Mouse (Mus musculus) R1 (cell line): ENCODE data around the gene Hfe.
"Not testable (repeated sequence)": the region's sequence is repeated elsewhere in the genome, so short reads cannot be mapped to it uniquely, and the experiment has no call there.

ENCODE experiments used
- DNase-seq: peaks from one replicate; pipeline ENCODE4 v3.0.0-alpha.2; 2018; ENCODE audit warnings: low read depth, low spot score

Gene Hfe

GRCm38 (mm10) chr13:23716261-23717042 is 5.8 kb upstream of the Hfe start:
- no peak for DNase-seq

GRCm38 (mm10) chr13:23709714-23710373 is 810 bp downstream of the Hfe start:
- DNase-seq: no peak

DNA sequence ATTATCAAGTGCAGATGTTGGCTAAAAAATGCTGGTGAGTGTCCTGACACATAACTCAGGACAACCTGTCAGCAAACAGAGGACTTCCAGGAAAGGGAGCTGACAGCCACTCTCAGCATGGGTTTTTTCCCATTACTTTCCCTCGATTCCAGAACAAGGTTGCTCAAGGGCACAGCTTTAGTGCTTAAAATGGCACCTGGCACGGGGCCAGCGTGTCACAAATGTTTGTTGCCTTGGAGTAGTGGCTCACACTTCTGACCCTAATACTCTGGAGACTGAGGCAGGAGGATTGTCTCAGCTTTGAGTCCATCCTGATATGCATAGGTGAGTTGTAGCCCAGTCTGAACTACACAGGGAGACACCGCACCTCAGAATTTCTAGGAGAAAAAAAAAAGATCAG is 2.0 kb downstream of the Hfe start:
- DNase-seq: no peak

DNA sequence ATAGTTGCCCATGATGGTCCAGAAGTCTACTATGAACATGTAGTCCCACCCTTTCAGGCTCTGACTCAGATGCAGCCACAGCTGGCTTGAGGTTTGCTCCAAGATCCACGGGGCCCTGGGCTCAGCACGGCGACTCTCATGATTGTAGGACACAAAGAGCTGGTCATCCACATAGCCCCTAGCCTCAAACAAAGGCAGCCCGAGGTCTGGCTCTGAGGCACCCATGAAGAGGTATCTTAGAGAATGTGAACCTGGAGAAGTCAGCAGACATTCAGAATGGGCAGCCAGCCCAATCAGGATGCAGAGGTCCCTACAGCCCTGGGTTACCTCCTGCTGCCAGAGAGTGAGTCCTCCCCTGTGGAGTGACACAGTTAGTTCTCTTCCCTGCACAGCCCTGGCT is 2.6 kb downstream of the Hfe start:
- no peak for DNase-seq

GRCm38 (mm10) chr13:23706771-23707170 is 3.9 kb downstream of the Hfe start:
- no peak for DNase-seq

DNA sequence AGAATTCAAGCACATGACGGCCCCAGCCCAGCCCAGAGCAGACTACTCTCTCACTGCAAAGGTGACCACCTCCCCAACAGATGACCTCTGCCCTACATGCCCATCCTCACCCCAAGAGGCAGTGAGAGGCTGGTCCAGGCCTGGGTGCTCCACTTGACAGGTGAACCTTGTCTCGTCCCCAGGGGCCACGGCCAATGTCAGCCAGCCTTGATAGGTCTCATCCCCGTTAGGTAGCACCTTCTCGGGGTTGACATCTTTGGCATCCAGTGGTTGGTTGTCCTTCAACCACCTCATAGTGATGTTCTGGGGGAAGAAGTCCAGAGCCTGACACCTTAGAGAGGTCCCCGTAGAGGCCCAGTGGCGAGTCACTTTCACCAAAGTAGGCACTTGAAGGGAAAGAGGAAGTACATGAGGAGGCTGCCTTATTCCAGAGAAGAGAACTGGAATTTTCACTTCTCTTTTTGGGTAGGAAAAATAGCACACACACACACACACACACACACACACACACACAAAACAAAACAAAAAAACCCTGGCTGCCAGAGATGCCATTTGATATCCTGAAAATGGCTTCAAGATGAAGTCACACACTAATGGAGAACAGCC is 4.8 kb downstream of the Hfe start:
- no peak for DNase-seq

DNA sequence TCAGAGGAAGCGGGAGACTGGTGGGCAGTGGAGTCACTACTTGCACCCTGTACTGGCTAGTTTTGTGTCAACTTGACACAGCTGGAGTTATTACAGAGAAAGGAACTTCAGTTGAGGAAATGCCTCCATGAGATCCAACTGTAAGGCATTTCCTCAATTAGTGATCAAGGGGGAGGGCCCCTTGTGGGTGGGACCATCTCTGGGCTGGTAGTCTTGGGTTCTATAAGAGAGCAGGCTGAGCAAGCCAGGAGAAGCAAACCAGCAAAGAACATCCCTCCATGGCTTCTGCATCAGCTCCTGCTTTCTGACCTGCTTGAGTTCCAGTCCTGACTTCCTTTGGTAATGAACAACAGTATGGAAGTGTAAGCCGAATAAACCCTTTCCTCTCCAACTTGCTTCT is 7.9 kb downstream of the Hfe start:
- DNase-seq: not testable (repeated sequence)

DNA sequence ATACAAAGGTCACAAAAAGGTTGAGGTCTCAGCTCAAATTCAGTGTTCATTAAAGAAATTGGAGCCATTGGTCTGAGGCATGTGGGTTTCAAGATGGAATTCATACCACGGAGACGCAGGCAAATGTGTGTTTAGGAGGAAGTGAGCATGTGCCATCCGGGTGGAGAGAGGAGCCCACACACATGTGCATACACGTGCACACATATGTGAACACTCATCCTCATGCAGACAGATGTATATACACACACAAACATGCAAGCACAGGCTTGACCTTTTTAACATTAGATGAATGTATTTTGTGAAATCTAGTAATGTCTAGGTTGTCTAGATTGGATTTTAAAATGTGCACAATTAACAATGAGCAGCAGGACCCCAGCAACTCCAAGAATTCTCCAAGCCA is 8.4 kb downstream of the Hfe start:
- DNase-seq: no peak

GRCm38 (mm10) chr13:23700786-23701520 is 9.7 kb downstream of the Hfe start:
- DNase-seq: peak; percentile 88

DNA sequence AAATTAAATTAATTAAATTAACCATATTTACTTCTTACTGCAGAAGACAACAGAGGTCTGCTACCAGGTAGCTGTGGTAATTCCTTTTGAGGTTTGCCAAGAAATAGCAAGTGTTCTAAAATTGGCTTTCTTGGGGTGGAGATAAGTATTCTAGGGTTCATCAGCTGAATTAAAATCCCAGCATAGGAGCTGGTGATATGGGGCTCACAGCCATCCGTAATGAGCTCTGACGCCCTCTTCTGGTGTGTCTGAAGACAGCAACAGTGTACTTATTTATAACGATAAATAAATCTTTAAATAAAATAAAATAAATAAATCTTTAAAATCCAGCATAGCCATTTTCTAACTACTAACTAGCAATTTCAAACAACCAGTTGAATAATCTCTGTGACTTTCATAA is 10.9 kb downstream of the Hfe start:
- no peak for DNase-seq

GRCm38 (mm10) chr13:23698996-23699395 is 11.7 kb downstream of the Hfe start:
- no peak for DNase-seq

GRCm38 (mm10) chr13:23698300-23698693 is 12.4 kb downstream of the Hfe start, which contains the start of gene Hist1h4c:
Gene Hist1h4c, minus strand, starts transcription at chr13:23698454.
- DNase-seq: peak; percentile 98

- peak; percentile 84 for DNase-seq
Observed at GRCm38 (mm10) chr13:23697491-23698299, 13.0 kb downstream of the Hfe start.

DNA sequence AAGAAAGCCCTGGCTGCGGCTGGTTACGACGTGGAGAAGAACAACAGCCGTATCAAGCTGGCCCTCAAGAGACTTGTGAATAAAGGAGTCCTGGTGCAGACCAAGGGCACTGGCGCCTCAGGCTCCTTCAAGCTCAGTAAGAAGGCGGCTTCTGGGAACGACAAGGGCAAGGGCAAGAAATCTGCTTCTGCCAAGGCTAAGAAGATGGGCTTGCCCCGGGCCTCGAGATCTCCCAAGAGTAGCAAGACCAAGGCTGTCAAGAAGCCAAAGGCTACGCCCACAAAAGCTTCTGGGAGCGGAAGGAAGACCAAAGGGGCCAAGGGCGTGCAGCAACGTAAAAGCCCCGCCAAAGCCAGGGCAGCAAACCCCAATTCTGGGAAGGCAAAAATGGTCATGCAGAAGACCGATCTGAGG is 14.6 kb downstream of the Hfe start:
- DNase-seq: peak; percentile 70

DNA sequence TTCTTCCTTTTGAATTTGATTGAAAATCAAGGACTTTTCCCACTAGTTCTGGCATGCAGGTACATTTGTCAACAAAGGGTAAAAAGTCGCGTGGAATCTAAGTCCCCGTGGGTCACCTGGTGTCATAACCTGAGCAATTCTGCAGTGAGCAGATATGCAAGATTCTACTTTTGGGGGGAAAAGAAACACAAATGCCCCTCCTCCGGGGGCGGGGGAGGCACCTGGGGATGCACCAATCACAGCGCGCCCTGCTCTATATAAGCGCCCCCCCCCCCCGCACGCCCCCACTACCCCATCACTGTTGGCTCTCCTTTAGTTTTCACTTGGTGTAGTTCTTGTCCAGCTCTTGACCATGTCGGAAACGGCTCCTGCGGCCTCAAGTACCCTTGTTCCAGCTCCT is 15.1 kb downstream of the Hfe start, which contains the start of gene Hist1h1t:
TSS of gene Hist1h1t (plus strand) at position 301 of the 400 bp plus-strand sequence.
- no peak for DNase-seq

DNA sequence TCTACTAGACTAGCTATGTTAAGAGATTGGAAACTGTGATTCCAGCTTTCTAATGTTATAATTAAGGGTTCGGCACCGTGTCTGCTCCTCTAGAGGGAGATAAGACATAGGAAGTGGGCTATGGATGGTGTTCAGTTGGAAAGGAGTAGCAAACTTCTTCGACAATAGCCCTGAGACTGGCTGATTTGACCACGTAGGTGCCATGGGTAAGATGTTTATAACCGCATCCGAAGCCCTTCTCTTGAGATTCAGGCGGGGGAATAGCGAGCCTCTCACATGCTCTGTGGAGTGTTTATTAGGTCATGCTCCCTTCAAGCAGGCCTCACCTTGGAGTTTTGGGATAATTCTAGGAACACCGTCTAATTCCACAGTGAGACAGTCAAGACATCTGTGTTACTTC is 15.7 kb downstream of the Hfe start:
- no peak for DNase-seq

DNA sequence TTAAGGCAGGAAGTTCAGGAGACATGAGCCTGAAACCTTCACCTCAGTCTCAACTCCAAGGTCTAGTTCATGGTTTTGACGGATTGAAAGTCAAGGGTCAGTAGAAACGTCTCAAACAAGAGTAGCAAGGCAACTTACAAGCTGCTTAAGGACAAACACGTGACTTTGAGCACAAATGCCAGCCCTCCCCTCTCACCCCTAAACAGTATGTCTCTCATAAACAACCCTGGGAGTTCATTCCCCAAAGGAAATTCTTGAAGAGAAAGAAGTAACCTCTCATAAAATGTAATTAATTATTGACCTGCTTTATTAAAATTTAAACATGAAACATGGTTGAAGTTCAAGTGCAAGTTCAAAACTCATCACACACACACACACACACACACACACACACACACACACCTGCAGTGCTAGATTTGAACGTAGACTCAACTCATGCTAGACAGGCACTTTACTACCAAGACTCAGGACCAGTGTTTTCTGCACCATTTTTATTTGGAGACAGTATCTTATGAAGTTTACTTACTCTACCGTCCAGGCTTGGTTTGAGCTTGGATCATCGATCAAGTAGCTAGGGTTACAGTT is 16.7 kb downstream of the Hfe start:
- DNase-seq: no peak

GRCm38 (mm10) chr13:23689459-23689858 is 21.2 kb downstream of the Hfe start:
- DNase-seq: no peak

DNA sequence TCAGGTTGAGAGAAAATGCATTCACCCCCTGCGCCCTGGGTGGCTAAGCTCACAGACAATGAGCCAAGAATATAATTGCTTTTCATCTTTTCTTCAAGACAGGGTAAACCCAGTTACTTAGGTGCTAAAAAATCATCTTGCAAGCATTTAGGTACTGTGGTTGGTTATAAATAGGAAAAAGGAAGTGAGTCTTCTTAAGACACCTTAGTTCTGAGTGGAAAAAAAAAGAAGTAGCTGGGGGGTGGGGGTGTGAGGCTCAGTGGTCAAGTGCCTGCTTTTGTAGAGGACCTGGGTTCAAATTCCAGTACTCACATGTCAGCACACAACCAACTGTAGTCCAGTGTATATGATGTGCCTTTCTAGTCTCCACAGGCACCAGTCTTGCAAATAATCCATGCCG is 21.7 kb downstream of the Hfe start:
- DNase-seq: no peak

GRCm38 (mm10) chr13:23687907-23688306 is 22.7 kb downstream of the Hfe start:
- no peak for DNase-seq

DNA sequence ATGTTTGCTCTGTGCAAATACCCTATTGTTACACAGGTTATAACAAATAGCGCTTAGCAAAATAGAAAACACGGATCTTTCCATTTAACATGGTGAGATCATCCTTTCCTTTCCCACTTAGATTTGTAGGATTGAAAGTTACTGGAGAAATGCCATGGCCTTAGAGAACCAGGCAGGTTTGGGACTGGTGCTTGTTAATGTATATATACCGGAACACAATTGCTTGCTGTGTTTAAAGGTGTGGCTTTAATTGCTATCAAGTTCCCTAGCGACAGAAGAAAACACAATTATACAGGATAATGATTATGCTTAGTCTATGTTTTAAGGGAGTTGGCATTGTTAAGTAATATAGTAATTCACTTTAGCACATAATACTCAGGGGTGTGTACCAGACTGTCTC is 23.5 kb downstream of the Hfe start:
- DNase-seq: no peak
